Comparison of ENCODE assay signal across 17 mouse cellular contexts in genomic region chr5:21934173-21934698, GRCm38 (mm10).
DNase-seq lines count a peak whose midpoint lies in the region; ATAC-seq lines count a peak whose summit lies in the region.
"Had no signal": no experiment of that assay in that cellular context is flagged by ENCODE, and none has a peak within 500 bp of the region (broad histone marks: within the 10 kb centered on the region; RNA-seq: fewer than 3 reads in every experiment).

No protein-coding gene starts in this region.

- H3K9me3 ChIP-seq in neural tube, embryonic 12.5 days = no peaks in the 10 kb centered on the region
- H3K9me3 ChIP-seq: limb, embryonic 13.5 days had no signal

- no peaks in the 10 kb centered on the region for H3K27me3 ChIP-seq in neural tube, embryonic 12.5 days (replicated peaks)
- H3K27me3 ChIP-seq: limb, embryonic 13.5 days had no signal

- H3K36me3 ChIP-seq in neural tube, embryonic 12.5 days = no peaks in the 10 kb centered on the region
- H3K36me3 ChIP-seq: limb, embryonic 13.5 days had no signal

- H3K27ac ChIP-seq in neural tube, embryonic 12.5 days = no peak overlapping the region
- H3K27ac ChIP-seq: gastrocnemius, adult 2 months; limb, embryonic 13.5 days; liver, embryonic 14.5 days had no signal

- H3K4me1 ChIP-seq in neural tube, embryonic 12.5 days = peaks cover 19% of the 10 kb centered on the region

- no peak overlapping the region for H3K4me3 ChIP-seq in neural tube, embryonic 12.5 days
- H3K4me3 ChIP-seq: gastrocnemius, adult 2 months; limb, embryonic 13.5 days had no signal

- 70% methylated on average over 4 of the region's 4 CpGs for WGBS in neural tube, embryonic 12.5 days

- ATAC-seq in neural tube, embryonic 12.5 days (ENCODE audit: low FRiP score, low read depth) = peak; percentile 35; the same call in 1 of the 2 replicates
- ATAC-seq: activated CD4-positive, CD25-positive, alpha-beta regulatory T cell, adult 4 months; Patski had no signal

- no peak overlapping the region for H3K4me2 ChIP-seq in neural tube, embryonic 12.5 days (replicated peaks)
- H3K4me2 ChIP-seq: limb, embryonic 13.5 days had no signal

- H3K9ac ChIP-seq in neural tube, embryonic 12.5 days = no peak overlapping the region
- H3K9ac ChIP-seq: limb, embryonic 13.5 days; liver, embryonic 14.5 days had no signal

- peak; percentile 53 for DNase-seq in heart, adult 11 months
- no peak for DNase-seq in heart, adult 8-10 months (ENCODE audit: low spot score)
- no peak for DNase-seq in neural tube, embryonic 10.5 days (ENCODE audit: extremely low spot score, low spot score)
- DNase-seq in cerebellum, postnatal 36 days = peak; percentile 21 to 34
- DNase-seq in natural killer cell, adult 2 months (ENCODE audit: low spot score in 2 of 2) = no peak
- DNase-seq in frontal cortex, postnatal 14 days (ENCODE audit: low spot score in 2 of 2) = no peak
- DNase-seq: adrenal gland, postnatal 14 days; gastrocnemius, adult 2 months; kidney, adult 18-20 months; kidney, postnatal 14 days; spleen, adult 18-20 months; thymus, adult 2 months had no signal

Comparison
In these comparisons a context has a peak if more than half of its experiments do, and no peak if none do; other contexts are left out.
1. DNase-seq: peak in heart, adult 11 months (single experiment) and cerebellum, postnatal 36 days (2 of 2); none in heart, adult 8-10 months (single experiment), neural tube, embryonic 10.5 days (single experiment), natural killer cell, adult 2 months (0 of 2) and frontal cortex, postnatal 14 days (0 of 2).